Mouse (Mus musculus) left cerebral cortex, postnatal 25 days (tissue): ENCODE results near the gene Ifna6. TPM values are rescaled to one million over a fixed set of nuclear protein-coding genes. Genes with fewer than 3 reads are reported as not detected.
"Not testable (repeated sequence)": the region's sequence is repeated elsewhere in the genome, so short reads cannot be mapped to it uniquely, and the experiment has no call there.

Source experiments
- DNase-seq, 2 experiments: peaks; one replicate each; pipeline ENCODE4 v3.0.0; 2022; ENCODE audit warnings: low spot score in 2 of 2, mixed read lengths in 1 of 2
- intact Hi-C: fragments of 180-260 bp; cut with DNase I; formaldehyde crosslinking; loops from one replicate; pipeline ENCODE4 v1.15.1; 2025
- total RNA-seq, 2 experiments: library from RNA; stranded (reverse); gene quantifications; 2 replicates each; pipeline ENCODE4 v1.2.3; 2021

The Ifna6 gene
- not detected for total RNA-seq

- intact Hi-C loops, DNase-seq: not testable (repeated sequence)
Observed at GRCm38 (mm10) chr4:88827116-88827515, at the start of gene Ifna6. TSS of gene Ifna6 (plus strand) at chr4:88827416.

GRCm38 (mm10) chr4:88779550-88779949, 47.7 kb upstream of the Ifna6 start, which contains the start of gene Gm13272:
TSS of gene Gm13272 (plus strand) at chr4:88779850.
- DNase-seq, intact Hi-C loops: not testable (repeated sequence)

GRCm38 (mm10) chr4:88780320-88780719, 46.9 kb upstream of the Ifna6 start:
- intact Hi-C loops = not testable (repeated sequence)

GRCm38 (mm10) chr4:88781831-88782230, 45.4 kb upstream of the Ifna6 start, which contains the start of gene Ifnz:
TSS of gene Ifnz (plus strand) at chr4:88782131.
- intact Hi-C loops, DNase-seq: not testable (repeated sequence)

More at GRCm38 (mm10) chr4:88780320-88780719, 46.9 kb upstream of the Ifna6 start:
- not testable (repeated sequence) for DNase-seq

GRCm38 (mm10) chr4:88782335-88782734, 44.9 kb upstream of the Ifna6 start:
- intact Hi-C loops, DNase-seq: not testable (repeated sequence)

- intact Hi-C loops, DNase-seq: not testable (repeated sequence)
Observed at GRCm38 (mm10) chr4:88785409-88785808, 41.8 kb upstream of the Ifna6 start, which contains the start of gene Gm13276. TSS of gene Gm13276 (plus strand) at chr4:88785709.

GRCm38 (mm10) chr4:88788402-88788801, 38.8 kb upstream of the Ifna6 start, which contains the start of gene Gm13277:
TSS of gene Gm13277 (plus strand) at chr4:88788632.
- intact Hi-C loops = not testable (repeated sequence)
- DNase-seq = peak; percentile 56 to 76

GRCm38 (mm10) chr4:88791250-88791649, 36.0 kb upstream of the Ifna6 start, which contains the start of gene Gm13278:
TSS of gene Gm13278 (plus strand) at chr4:88791550.
- intact Hi-C loops, DNase-seq: not testable (repeated sequence)

- peak; percentile 32 to 41 for DNase-seq
- intact Hi-C loops = not testable (repeated sequence)
Observed at GRCm38 (mm10) chr4:88793936-88794675, 33.1 kb upstream of the Ifna6 start, which contains the start of gene Gm13275. TSS of gene Gm13275 (plus strand) at chr4:88794487.

- intact Hi-C loops, DNase-seq: not testable (repeated sequence)
Observed at GRCm38 (mm10) chr4:88797097-88797496, 30.1 kb upstream of the Ifna6 start, which contains the start of gene Gm13279. TSS of gene Gm13279 (plus strand) at chr4:88797397.

- intact Hi-C loops, DNase-seq: not testable (repeated sequence)
Observed at GRCm38 (mm10) chr4:88799365-88799764, 27.9 kb upstream of the Ifna6 start, which contains the start of gene Gm13285. TSS of gene Gm13285 (plus strand) at chr4:88799665.

GRCm38 (mm10) chr4:88802954-88803353, 24.3 kb upstream of the Ifna6 start, which contains the start of gene Gm13287:
TSS of gene Gm13287 (plus strand) at chr4:88803254.
- intact Hi-C loops = not testable (repeated sequence)

GRCm38 (mm10) chr4:88805231-88805630, 22.0 kb upstream of the Ifna6 start, which contains the start of gene Gm13288:
TSS of gene Gm13288 (plus strand) at chr4:88805531.
- DNase-seq, intact Hi-C loops: not testable (repeated sequence)

More at GRCm38 (mm10) chr4:88802954-88803353, 24.3 kb upstream of the Ifna6 start, which contains the start of gene Gm13287:
- not testable (repeated sequence) for DNase-seq

GRCm38 (mm10) chr4:88805761-88806160, 21.5 kb upstream of the Ifna6 start:
- intact Hi-C loops, DNase-seq: not testable (repeated sequence)

GRCm38 (mm10) chr4:88815928-88816327, 11.3 kb upstream of the Ifna6 start, which contains the start of gene Ifna7:
TSS of gene Ifna7 (plus strand) at chr4:88816228.
- intact Hi-C loops = no loop called here
- no peak for DNase-seq

- DNase-seq = no peak
- intact Hi-C loops = no loop called here
Observed at GRCm38 (mm10) chr4:88819659-88820058, 7.6 kb upstream of the Ifna6 start, which contains the start of gene Ifna11. TSS of gene Ifna11 (plus strand) at chr4:88819959.

GRCm38 (mm10) chr4:88822995-88823394, 4.2 kb upstream of the Ifna6 start:
- DNase-seq = peak in 1 of 2 experiments; percentile 19
- intact Hi-C loops = no loop called here

GRCm38 (mm10) chr4:88830523-88830922, 3.3 kb downstream of the Ifna6 start:
- intact Hi-C loops = no loop called here
- peak in 1 of 2 experiments; percentile 31 for DNase-seq

- intact Hi-C loops, DNase-seq: not testable (repeated sequence)
Observed at GRCm38 (mm10) chr4:88835225-88835624, 8.0 kb downstream of the Ifna6 start, which contains the start of gene Ifna5. TSS of gene Ifna5 (plus strand) at chr4:88835525.

GRCm38 (mm10) chr4:88838828-88839227, 11.6 kb downstream of the Ifna6 start:
- peak in 1 of 2 experiments; percentile 4 for DNase-seq
- intact Hi-C loops = no loop called here
